Mouse (Mus musculus) cerebellum, postnatal 10 days (tissue): ENCODE measurements at regions not wholly inside any gene's neighbourhood (a gene's known extent, or its start where the extent isn't known, plus 50 kb on each side); places are given as distances from the start of the nearest gene placed in this dataset.

Experiments used
- DNase-seq, 2 experiments: peaks; one replicate each; pipeline ENCODE4 v3.0.0; 2021; ENCODE audit warnings: mixed read lengths in 2 of 2

- DNase-seq, result peak; percentile 73 to 74
Observed at GRCm38 (mm10) chr4:9935949-9936348, 938.3 kb upstream of the 2610301B20Rik start.

DNA sequence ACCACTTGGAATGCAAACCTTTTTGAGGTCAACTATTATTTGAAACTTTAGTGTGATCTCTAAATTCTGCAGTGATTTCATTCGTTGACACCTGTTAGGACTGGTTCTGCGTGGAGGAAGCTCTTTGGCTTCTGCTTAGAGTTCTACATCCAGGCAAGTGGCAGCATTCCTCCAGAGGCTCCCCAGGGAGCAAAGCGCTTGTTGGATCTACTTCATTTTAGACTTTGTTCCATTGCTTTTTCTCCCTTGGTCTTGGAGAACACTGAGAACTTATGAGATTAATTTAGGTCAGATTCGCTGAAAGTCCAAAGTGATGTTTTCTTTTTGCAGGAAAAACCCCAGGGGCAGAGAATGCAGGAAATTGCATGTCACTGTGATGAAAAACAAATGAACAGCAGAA, 922.9 kb upstream of the 2610301B20Rik start:
- DNase-seq, result no peak

- DNase-seq, result no peak
Observed at GRCm38 (mm10) chr4:9974631-9975030, 899.7 kb upstream of the 2610301B20Rik start.

DNA sequence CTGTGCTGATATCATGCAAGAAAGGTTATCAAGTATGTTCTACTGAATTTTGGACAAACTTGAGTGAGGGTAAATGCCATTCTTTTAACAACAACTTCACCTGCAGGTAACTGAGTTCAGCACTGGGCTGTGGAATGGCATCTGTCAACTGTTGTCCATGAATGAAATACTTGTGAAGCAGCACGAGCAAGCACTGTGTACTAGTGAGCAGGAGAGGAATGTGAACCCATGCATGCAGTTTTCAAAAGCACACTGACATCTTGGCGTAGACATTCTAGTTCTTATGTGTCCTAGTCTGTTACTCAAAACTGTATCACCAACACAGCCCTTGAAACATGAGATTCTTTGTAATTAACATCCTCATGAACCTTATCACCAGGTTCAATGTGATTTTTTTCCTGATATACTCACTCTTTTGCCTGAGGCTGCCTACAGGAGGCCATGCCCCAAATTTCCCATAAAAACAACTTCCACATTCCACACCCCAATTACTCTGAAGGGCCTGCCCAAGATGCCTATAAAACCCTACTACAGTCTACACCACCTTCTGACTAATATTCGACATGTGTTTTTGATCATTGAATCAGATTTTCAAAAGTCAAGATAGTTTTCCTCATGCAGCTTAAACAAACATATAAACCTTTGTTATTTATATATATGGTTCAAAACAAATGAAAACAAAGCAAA, 892.8 kb upstream of the 2610301B20Rik start:
- DNase-seq, result no peak

GRCm38 (mm10) chr4:9982786-9983525, 891.3 kb upstream of the 2610301B20Rik start:
- no peak for DNase-seq

GRCm38 (mm10) chr4:9993871-9994270, 880.4 kb upstream of the 2610301B20Rik start:
- no peak for DNase-seq

GRCm38 (mm10) chr4:9994466-9994865, 879.8 kb upstream of the 2610301B20Rik start:
- no peak for DNase-seq

GRCm38 (mm10) chr4:10030316-10030715, 844.0 kb upstream of the 2610301B20Rik start:
- DNase-seq, result no peak

DNA sequence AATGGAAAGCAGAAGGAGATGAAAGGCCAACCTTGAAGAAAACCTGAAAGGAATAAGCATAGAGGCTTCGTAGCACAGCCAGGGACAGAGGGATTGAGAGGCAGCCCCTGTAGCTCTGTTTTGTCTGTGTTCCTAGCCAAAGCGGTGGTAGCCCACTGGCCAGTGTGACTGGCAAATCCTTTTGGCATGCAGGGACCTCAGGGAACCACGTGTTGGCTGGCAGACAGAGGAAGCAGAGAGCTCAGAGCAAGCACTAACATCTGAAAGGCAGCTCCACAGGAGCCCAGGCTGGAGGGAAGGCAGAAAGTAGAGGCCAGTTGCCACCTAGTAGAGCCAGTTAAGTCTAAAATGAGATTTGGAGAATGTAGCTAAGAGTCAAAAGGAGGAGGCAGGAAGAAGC, 842.5 kb upstream of the 2610301B20Rik start:
- peak; percentile 60 to 76 for DNase-seq

GRCm38 (mm10) chr4:10035336-10035735, 839.0 kb upstream of the 2610301B20Rik start:
- DNase-seq, result peak; percentile 12 to 21

- DNase-seq, result no peak
Observed at GRCm38 (mm10) chr4:10041301-10042093, 832.8 kb upstream of the 2610301B20Rik start.

- DNase-seq, result no peak
Observed at GRCm38 (mm10) chr4:10048770-10049169, 825.5 kb upstream of the 2610301B20Rik start.

- no peak for DNase-seq
Observed at GRCm38 (mm10) chr4:10049411-10049810, 824.9 kb upstream of the 2610301B20Rik start.

DNA sequence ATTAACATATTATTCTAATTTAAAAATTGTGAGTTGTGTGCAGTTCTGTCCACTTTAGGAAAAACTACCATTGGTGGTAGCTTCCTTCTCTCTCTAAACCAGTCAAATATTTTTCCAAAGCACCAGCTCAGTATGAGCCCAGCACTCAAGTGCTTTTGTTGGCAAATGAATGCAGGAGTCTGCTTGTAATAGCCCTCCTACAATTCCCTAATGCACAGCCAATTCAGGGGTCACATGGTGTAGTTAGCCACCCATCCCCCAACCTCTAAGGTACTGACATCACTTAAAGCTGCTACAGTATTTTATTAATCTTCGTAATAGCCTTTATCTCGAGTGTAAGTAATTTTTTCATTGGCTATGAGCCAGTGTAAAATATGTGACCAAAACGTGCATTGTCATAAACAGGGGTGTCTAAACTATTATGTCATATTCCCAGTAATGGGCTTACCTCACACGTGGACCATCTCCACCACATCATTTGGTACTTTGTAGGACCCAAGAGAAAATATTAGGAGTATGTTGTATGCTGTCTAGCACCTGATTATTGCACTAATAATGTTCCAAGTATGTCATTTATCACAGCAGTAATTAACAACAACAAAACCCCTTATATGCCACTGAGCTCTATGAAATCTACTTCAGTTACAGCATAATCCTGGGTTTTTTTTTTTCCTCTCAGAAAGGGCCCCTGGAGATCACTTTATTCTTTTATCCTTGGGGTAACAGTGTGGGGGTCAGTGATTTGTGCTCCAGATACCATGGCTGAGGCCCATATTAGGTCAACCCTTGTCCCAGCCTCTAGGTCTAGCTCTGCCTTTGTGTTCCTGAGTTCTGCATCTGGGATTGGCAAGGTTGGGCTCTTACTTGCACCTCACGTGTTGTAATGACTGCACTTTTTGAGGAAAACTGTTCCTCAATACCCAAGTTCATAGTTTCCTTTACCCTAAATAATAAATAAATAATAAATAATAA, 822.7 kb upstream of the 2610301B20Rik start:
- peak; percentile 47 to 52 for DNase-seq

- DNase-seq, result peak; percentile 51 to 57
Observed at GRCm38 (mm10) chr4:10052869-10053268, 821.4 kb upstream of the 2610301B20Rik start.

- DNase-seq, result peak; percentile 7 to 28
Observed at GRCm38 (mm10) chr4:10072500-10073106, 801.7 kb upstream of the 2610301B20Rik start.

GRCm38 (mm10) chr4:10079565-10080169, 794.6 kb upstream of the 2610301B20Rik start:
- no peak for DNase-seq

DNA sequence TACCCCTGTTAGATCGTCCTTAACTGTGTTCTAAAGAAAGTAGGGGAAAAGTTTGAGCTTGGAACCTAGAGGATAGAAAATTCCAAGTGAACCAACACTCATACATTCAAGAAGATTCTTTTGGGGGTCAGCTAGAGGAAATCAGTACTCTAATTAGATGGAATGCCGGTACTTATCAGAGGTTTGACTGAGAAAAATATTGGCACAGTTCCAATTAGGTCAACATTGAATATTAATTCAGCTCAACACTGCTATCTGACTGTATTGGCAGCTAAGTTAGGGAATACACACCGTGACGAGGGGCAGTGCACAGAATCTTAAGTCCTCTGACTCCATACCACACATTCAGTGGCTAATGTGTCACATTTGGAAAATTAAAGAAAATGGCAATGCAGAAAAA, 759.5 kb upstream of the 2610301B20Rik start:
- DNase-seq, result no peak

DNA sequence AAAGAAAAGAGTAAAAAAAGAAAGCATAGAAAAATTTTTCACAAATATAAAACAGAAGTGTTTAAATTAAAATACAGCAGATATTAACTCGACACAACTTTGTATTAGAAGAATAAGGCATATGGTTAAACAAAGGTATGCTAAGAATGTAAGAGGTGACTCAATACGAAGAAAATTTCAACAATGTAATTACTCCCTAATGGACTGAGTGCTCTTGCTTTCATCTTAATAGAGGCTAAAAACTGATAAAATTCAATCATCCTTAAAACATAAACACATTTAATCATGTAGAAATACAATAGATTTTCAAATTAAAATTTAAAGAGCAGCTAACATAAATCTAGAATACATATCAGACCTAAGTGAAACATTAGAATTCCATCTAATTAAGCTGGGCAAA, 756.3 kb upstream of the 2610301B20Rik start:
- no peak for DNase-seq

DNA sequence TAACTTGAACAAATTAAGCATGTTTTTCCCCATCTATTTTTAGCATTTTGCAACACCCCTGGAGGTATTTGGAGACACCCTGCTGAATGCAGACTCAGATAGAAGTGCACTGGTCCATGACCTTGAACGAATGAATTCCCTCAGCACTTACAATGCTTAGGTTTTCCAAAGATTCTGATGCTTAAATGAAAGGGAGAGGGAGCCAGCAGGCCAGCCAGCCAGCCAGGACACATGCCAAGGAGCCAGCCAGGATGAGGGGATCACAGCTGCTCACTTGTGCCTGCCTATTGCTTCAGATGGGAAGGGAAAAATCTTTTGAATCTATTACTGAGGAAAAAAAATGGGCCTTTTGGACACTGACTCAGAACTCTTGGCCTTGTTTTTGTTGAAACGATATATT, 750.0 kb upstream of the 2610301B20Rik start:
- peak; percentile 91 to 94 for DNase-seq

DNA sequence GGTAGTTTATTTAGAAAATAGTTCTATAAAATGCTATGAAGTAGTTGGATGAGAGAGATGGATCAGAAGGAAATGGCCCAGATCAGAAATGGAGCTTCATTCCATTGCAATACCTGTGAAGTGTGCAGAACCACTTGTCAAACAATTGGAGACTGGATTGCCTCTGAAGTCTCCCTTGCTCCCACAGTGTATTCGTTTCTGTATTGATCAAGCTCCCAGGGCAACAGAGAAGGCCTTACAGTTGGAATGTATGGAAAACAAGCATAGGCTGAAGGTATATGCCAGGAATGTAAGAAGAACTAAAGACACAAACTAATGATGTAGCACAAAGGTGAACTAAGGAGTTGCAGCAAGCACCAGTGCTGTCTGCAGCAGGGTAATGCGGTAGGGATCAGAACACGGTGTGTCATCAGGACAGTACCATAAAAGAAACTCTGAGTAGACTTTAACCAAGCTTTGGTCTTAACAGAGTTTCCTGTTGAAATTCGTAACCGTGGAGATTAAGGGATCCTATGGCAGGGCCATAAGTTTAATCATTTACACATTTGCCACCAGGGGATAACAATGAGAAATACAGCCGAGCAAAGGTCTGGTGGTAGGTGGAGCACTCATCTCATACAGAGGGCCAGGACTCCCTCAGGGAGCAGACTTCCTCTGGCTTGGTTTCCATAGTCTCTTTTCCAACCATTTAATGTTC, 732.9 kb upstream of the 2610301B20Rik start:
- no peak for DNase-seq
